Mouse (Mus musculus) limb, embryonic 12.5 days (tissue): ENCODE data around the gene Tmem39a. TPM values are rescaled to one million over a fixed set of nuclear protein-coding genes. Genes with fewer than 3 reads are reported as not detected.

ENCODE experiments used
- ATAC-seq: fragments of 200-750 bp; cut with Nextera tagmentation; 2 replicates; pipeline ENCODE4 v1.8.0; 2017; ENCODE audit warnings: low read depth, moderate TSS enrichment; ENCODE audit not compliant: insufficient number of reproducible peaks, insufficient read depth, low FRiP score, low TSS enrichment
- H3K27ac ChIP-seq: fragments of 300-500 bp; sonication (generic); 2 replicates; pipeline ENCODE4 v1.5.1; 2016; ENCODE audit warnings: mild to moderate bottlenecking, moderate library complexity
- H3K27me3 ChIP-seq: fragments of 300-500 bp; sonication (generic); 2 replicates; pipeline ENCODE4 v1.6.1; 2016; ENCODE audit warnings: mild to moderate bottlenecking, moderate library complexity
- H3K36me3 ChIP-seq: fragments of 300-500 bp; sonication (generic); 2 replicates; pipeline ENCODE4 v1.6.1; 2016; ENCODE audit warnings: mild to moderate bottlenecking, moderate library complexity
- H3K4me1 ChIP-seq: fragments of 300-500 bp; sonication (generic); replicated peaks from 2 replicates; pipeline ENCODE4 v1.6.1; 2016
- H3K4me2 ChIP-seq: fragments of 300-500 bp; sonication (generic); 2 replicates; pipeline ENCODE4 v1.6.1; 2016; ENCODE audit warnings: mild to moderate bottlenecking, moderate library complexity
- H3K4me3 ChIP-seq: fragments of 300-500 bp; sonication (generic); replicated peaks from 2 replicates; pipeline ENCODE4 v1.5.1; 2016; ENCODE audit warnings: mild to moderate bottlenecking
- H3K9ac ChIP-seq: fragments of 300-500 bp; sonication (generic); replicated peaks from 2 replicates; pipeline ENCODE4 v1.6.1; 2016; ENCODE audit warnings: mild to moderate bottlenecking, moderate library complexity
- H3K9me3 ChIP-seq: fragments of 300-500 bp; sonication (generic); 2 replicates; pipeline ENCODE4 v1.6.1; 2016; ENCODE audit warnings: mild to moderate bottlenecking, moderate library complexity
- WGBS: fragments of 180-500 bp; shearing (Covaris S2); methylation state at CpG from one replicate; pipeline ENCODE4 v1.1.7; 2016; 5-methylcytosine and 5-hydroxymethylcytosine counted together
- polyA plus RNA-seq: library from polyadenylated mRNA; unstranded; fragments of >200 nt; fragmentation: Nextera tagmentation; extraction: Ambion mirVana; gene quantifications from 2 replicates; pipeline ENCODE4 v1.2.1, GENCODE M21; 2016

Gene Tmem39a
- polyA plus RNA-seq, 1 experiment from 2014 or later, result 105 TPM

DNA sequence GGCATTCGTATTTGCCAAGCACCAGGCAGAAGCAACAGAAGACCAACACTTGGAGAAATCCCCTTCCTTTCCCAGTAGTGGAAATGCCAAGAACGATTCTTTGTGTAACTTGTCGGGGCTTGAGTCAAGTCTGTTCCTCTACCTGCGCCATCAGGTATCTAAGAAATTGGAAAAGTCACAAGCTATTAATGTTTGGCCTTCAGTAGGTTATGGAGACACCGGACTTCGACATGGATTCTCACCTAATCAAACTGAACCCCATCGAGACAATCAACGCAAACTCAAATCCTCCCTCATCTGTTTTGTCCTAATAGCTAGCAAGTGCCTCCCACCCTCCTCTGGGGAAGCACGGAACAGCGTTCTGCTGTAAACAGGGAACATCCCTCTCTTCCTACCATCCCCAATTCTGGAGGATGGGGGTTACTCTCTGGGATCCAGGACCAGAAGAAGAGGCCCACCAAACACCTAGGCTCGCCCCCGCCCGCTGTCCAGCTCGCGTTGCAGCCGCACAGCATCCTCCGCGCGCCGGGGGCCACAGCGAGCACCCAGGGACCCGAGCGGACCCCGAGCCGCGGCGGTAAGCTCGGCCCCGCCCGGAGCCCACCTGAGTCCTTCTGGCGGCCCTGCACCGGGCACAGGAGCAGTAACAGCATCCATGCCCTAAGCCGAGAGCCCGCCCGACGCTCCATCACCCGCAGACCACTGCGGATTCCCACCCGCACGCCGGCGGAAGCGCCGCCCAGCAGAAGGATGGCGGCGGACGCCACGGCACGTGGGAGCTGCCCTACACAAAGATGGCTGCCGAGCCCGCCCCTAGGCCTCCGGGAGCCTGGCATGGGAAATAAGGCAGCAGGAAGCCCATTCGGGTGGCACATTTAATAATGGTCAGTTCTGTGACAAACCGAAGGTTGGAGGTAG is 8.8 kb upstream of the Tmem39a start, which contains the start of gene Poglut1:
Gene Poglut1 (minus strand): TSS at position 780 of the 918 bp plus-strand sequence.
- H3K27ac ChIP-seq, result 0 out of 2 replicates have a peak within 1 kb of the TSS, but pooled peaks have one; percentile 50
- 0 out of 2 replicates have a peak, but pooled peaks cover 4% of the 10 kb centered on the region for H3K9me3 ChIP-seq
- peak; percentile 84 for ATAC-seq
- peaks cover 32% of the 10 kb centered on the region for H3K36me3 ChIP-seq
- H3K27me3 ChIP-seq, result peaks cover 24% of the 10 kb centered on the region
- peak within 1 kb of the TSS; percentile 70 for H3K4me2 ChIP-seq
- peak within 1 kb of the TSS; percentile 83 for H3K9ac ChIP-seq
- WGBS, result 2% methylated on average over 54 of the region's 54 CpGs
- peak within 1 kb of the TSS; percentile 85 for H3K4me3 ChIP-seq
- H3K4me1 ChIP-seq, result peaks cover 18% of the 10 kb centered on the region

GRCm38 (mm10) chr16:38555988-38556387 is 2.5 kb upstream of the Tmem39a start:
- Histone ChIP-seq H3K4me3 (no peak overlapping the region), H3K9me3 (0 out of 2 replicates have a peak, but pooled peaks cover 4% of the 10 kb centered on the region), H3K36me3 (no peaks in the 10 kb centered on the region), H3K4me1 (no peaks in the 10 kb centered on the region), H3K9ac (no peak overlapping the region), H3K27ac (no peak overlapping the region), H3K4me2 (no peak overlapping the region), H3K27me3 (peaks cover 42% of the 10 kb centered on the region)
- no peak for ATAC-seq
- 81% methylated on average over 3 of the region's 3 CpGs for WGBS

DNA sequence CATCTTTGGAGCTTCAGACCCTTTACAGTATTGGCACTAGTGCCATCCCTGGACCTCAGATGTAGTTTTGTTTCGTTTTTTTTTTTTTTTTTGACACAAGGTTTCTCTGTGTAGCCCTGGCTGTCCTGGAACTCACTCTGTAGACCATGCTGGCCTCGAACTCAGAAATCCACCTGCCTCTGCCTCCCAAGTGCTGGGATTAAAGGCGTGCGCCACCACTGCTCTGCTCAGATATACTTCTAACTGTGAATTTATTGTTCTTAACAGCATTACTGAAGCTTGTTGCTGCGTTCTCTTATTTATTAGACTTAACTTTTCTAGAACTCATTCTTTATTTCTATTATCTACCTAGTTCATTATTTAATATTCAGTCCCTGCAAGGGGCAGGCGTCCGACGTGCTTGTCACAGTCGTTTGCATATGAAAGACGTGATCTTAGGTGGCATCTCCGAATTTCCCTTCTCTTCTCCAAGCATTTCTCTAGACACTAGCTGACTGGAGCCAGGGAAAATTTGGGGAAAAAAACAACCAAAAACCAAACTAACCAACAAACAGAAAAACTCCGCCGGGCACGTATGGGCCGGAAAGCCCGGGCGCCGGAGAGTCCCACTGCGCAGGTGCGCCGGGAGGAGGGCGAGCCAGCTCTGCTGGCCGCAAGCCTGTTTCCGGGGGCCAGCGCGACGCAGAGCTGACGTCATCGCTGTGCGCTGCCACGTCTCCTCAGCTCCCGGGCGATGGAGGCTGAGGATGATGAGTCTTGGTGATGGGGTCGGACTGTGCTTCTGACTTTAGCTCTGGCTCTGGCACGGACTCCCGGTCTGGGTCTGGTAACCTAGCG is 3.9 kb downstream of the Tmem39a start:
- WGBS, result 8% methylated on average over 37 of the region's 37 CpGs
- Histone ChIP-seq H3K9me3 (no peaks in the 10 kb centered on the region), H3K4me1 (peaks cover 8% of the 10 kb centered on the region), H3K4me2 (peak overlapping the region; percentile 75), H3K9ac (peak overlapping the region; percentile 94), H3K27me3 (peaks cover 10% of the 10 kb centered on the region), H3K27ac (peak overlapping the region; percentile 84), H3K4me3 (peak overlapping the region; percentile 90), H3K36me3 (peaks cover 27% of the 10 kb centered on the region)
- peak; percentile 91 for ATAC-seq

DNA sequence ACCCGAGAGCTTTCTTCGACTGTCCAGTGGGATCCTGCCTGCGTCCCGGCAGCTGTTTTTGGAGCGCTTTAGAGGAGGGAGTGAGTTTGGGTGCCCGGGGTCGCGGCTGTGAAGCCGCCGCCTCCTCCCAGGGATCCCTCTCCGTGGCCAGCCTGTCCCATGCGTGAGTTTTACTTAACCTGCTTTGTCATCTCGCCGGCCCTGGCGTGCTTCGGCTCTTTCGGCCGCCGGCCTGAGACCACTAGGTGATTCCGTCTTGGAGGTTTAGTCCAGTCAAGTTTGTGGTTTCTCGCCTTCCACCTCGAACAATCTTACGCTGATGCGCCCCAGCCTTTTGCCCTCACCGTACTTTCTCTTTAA is 4.5 kb downstream of the Tmem39a start:
- peak overlapping the region; percentile 84 for H3K27ac ChIP-seq

DNA sequence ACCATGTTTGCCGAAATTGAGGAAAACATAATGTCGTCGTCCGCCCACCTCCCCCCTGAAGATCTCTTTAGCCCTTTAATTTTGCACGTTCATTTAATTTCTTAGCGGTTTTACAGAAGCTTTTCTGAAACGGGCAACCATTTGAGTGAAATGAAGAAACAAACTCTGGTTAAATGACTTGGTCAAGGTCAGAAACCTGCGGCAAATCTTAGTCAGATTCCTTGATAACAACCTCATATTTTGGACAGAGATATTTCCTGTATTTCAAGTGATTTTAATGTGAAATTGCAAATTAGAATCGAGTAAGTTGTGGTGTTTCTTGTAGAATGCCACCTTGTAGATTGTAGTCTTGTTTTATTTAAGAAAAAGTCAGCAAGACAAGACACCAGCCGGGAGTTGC is 5.0 kb downstream of the Tmem39a start:
- Histone ChIP-seq H3K27me3 (peaks cover 10% of the 10 kb centered on the region), H3K9ac (peak overlapping the region; percentile 94), H3K4me3 (peak overlapping the region; percentile 90), H3K4me1 (peaks cover 8% of the 10 kb centered on the region), H3K9me3 (no peaks in the 10 kb centered on the region), H3K4me2 (peak overlapping the region; percentile 75), H3K27ac (no peak overlapping the region), H3K36me3 (peaks cover 37% of the 10 kb centered on the region)
- ATAC-seq, result no peak
- 36% methylated on average over 10 of the region's 10 CpGs for WGBS

More for the DNA sequence above, 4.5 kb downstream of the Tmem39a start:
- Histone ChIP-seq H3K36me3 (peaks cover 31% of the 10 kb centered on the region), H3K4me2 (peak overlapping the region; percentile 75), H3K4me3 (peak overlapping the region; percentile 90), H3K9me3 (no peaks in the 10 kb centered on the region), H3K27me3 (peaks cover 10% of the 10 kb centered on the region), H3K9ac (peak overlapping the region; percentile 94), H3K4me1 (peaks cover 8% of the 10 kb centered on the region)
- under 1% methylated on average over 25 of the region's 25 CpGs for WGBS
- ATAC-seq, result no peak; the same call in none of the 2 replicates

- Histone ChIP-seq H3K4me2 (no peak overlapping the region), H3K27me3 (no peaks in the 10 kb centered on the region), H3K9ac (no peak overlapping the region), H3K27ac (no peak overlapping the region), H3K9me3 (no peaks in the 10 kb centered on the region), H3K4me1 (peaks cover 8% of the 10 kb centered on the region), H3K36me3 (peaks cover 80% of the 10 kb centered on the region), H3K4me3 (no peak overlapping the region)
- no peak for ATAC-seq
- 95% methylated on average over 5 of the region's 5 CpGs for WGBS
These were observed 9.7 kb downstream of the Tmem39a start for GRCm38 (mm10) chr16:38568192-38568591.

DNA sequence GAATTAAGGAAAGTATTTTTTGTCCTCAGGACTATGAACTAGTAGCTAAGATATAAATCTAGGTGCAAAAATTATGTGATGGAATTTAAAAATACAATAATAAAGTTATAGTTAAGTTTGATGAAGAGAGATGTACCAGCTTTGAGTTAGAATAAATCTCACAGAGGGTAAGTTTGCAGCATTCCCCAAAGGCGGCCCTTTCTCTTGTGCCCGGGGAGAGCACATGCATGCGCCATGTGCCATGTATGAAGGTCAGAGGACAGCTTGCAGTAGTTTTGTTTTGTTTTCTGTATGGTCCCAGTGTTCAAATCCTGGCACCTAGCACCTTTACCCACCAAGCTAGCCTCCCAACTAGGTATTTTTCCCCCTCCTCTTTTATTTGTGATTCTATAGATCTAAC is 13.0 kb downstream of the Tmem39a start:
- WGBS, result 94% methylated on average over 3 of the region's 3 CpGs
- Histone ChIP-seq H3K4me1 (no peaks in the 10 kb centered on the region), H3K36me3 (peaks cover 84% of the 10 kb centered on the region), H3K9me3 (no peaks in the 10 kb centered on the region), H3K4me3 (no peak overlapping the region), H3K4me2 (no peak overlapping the region), H3K27ac (no peak overlapping the region), H3K27me3 (no peaks in the 10 kb centered on the region), H3K9ac (no peak overlapping the region)
- ATAC-seq, result no peak

- Histone ChIP-seq H3K9ac (no peak overlapping the region), H3K4me3 (no peak overlapping the region), H3K9me3 (no peaks in the 10 kb centered on the region), H3K27me3 (no peaks in the 10 kb centered on the region), H3K4me2 (no peak overlapping the region), H3K4me1 (no peaks in the 10 kb centered on the region), H3K27ac (no peak overlapping the region), H3K36me3 (peaks cover 93% of the 10 kb centered on the region)
- ATAC-seq, result no peak
- WGBS, result 92% methylated on average over 7 of the region's 7 CpGs
These were observed 26.3 kb downstream of the Tmem39a start for GRCm38 (mm10) chr16:38584761-38585160.

GRCm38 (mm10) chr16:38585186-38585585 is 26.7 kb downstream of the Tmem39a start:
- Histone ChIP-seq H3K9me3 (no peaks in the 10 kb centered on the region), H3K36me3 (peaks cover 94% of the 10 kb centered on the region), H3K4me1 (no peaks in the 10 kb centered on the region), H3K4me3 (no peak overlapping the region), H3K27me3 (no peaks in the 10 kb centered on the region), H3K27ac (no peak overlapping the region), H3K4me2 (no peak overlapping the region), H3K9ac (no peak overlapping the region)
- WGBS, result 89% methylated on average over 5 of the region's 5 CpGs
- ATAC-seq, result no peak

- no peak for ATAC-seq
- H3K36me3 ChIP-seq, result peaks cover 94% of the 10 kb centered on the region
- H3K4me3 ChIP-seq, result no peak overlapping the region
- WGBS, result 89% methylated on average over 5 of the region's 5 CpGs
- no peak overlapping the region for H3K4me2 ChIP-seq
- no peaks in the 10 kb centered on the region for H3K27me3 ChIP-seq
- no peaks in the 10 kb centered on the region for H3K4me1 ChIP-seq
- H3K9me3 ChIP-seq, result no peaks in the 10 kb centered on the region
- H3K27ac ChIP-seq, result no peak overlapping the region
- H3K9ac ChIP-seq, result no peak overlapping the region
These were observed 28.7 kb downstream of the Tmem39a start for GRCm38 (mm10) chr16:38587163-38587562.

DNA sequence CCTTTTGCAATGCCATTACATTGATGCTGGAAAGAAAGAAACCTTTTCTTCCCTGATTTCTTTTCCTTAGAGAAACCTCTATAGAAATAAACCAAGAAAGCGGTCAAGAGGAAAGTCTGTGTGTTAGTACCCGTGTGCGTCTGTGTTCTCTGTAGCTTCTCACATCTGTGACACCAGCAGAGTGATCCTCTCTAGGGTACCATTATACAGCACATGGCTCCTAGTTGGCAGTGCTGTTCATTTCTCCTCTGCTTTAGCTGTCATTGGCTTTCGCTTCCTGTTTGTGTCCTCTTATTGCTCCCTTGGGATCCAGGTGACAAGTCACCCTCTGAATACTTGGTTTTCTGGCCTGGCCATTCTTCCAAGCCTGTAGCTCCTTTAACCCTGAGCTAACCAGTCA is 29.1 kb downstream of the Tmem39a start:
- ATAC-seq, result no peak
- WGBS, result 89% methylated on average over 4 of the region's 4 CpGs
- Histone ChIP-seq H3K27me3 (no peaks in the 10 kb centered on the region), H3K4me1 (no peaks in the 10 kb centered on the region), H3K36me3 (peaks cover 94% of the 10 kb centered on the region), H3K9me3 (no peaks in the 10 kb centered on the region), H3K9ac (no peak overlapping the region), H3K4me2 (no peak overlapping the region), H3K4me3 (no peak overlapping the region), H3K27ac (no peak overlapping the region)
